In the genomic region with DNA sequence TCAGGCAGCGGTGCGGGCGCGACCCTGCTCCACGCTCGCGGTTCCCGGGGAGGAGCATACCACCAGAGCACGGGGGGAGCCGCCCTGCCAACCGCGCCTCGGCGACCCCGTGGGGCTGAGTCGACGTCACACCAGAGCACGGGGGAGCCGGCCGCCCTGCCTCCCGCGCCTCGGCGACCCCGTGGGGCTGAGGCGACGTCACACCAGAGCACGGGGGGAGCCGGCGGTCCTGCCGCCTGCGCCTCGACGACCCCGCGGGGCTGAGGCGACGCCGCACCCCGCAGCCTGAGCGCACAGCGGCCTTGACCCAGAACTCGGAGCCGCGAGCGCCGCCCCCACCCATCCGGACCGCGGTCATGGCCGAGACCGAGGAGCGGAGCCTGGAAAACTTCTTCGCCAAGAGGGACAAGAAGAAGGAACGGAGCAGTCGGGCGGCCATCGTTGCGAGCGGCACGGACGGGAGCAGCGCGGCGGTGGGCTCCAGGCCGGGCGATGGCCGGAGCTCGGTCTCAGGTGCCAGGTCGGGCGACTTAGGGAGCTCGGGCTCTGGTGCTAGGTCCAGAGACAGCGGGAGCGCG, we compare ENCODE assay signal across 8 mouse cellular contexts. TPM values are rescaled to one million over a fixed set of nuclear protein-coding genes. Genes with fewer than 3 reads are reported as not detected.
A peak's percentile ranks its signal among the peaks of the same experiment; 100 is the strongest.
DNase-seq lines count a peak whose midpoint lies in the region; ATAC-seq and TF ChIP-seq lines count a peak whose summit lies in the region.
"Not testable (repeated sequence)": the region's sequence is repeated elsewhere in the genome, so short reads cannot be mapped to it uniquely, and the experiment has no call there.
"Had no signal": no experiment of that assay in that cellular context is flagged by ENCODE, and none has a peak within 500 bp of the region (broad histone marks: within the 10 kb centered on the region; RNA-seq: fewer than 3 reads in every experiment).

No protein-coding gene starts in this region.

- not testable (repeated sequence) for H3K27ac ChIP-seq in heart, embryonic 10.5 days; intestine, embryonic 14.5 days (ENCODE audit: low read depth); limb, embryonic 14.5 days (replicated peaks; ENCODE audit: low read depth, low read length); midbrain, embryonic 11.5 days (ENCODE audit: low read depth, low read length)

- peak; percentile 49 for ATAC-seq in erythroblast, adult 5-6 weeks (replicated peaks; ENCODE audit: low FRiP score, poor library complexity, severe bottlenecking)
- peak; percentile 73 for ATAC-seq in intestine, embryonic 14.5 days (replicated peaks; ENCODE audit: low FRiP score, low TSS enrichment, low read depth)
- ATAC-seq in limb, embryonic 14.5 days (ENCODE audit: low FRiP score, low read depth): peak; percentile 69
- ATAC-seq in midbrain, embryonic 11.5 days (ENCODE audit: low FRiP score): peak; percentile 86

- not testable (repeated sequence) for TF ChIP-seq POLR2A in limb, embryonic 14.5 days (IDR thresholded peaks at IDR 0.05; ENCODE audit: borderline replicate concordance, extremely low read depth, insufficient read depth, insufficient read length)

- DNase-seq in ZHBTc4 (ENCODE audit: low read depth, low spot score): peak; percentile 77
- peak; percentile 74 for DNase-seq in heart, embryonic 10.5 days (ENCODE audit: low spot score)
- peak; percentile 28 for DNase-seq in intestine, embryonic 14.5 days (ENCODE audit: low spot score)
- DNase-seq in limb, embryonic 14.5 days (ENCODE audit: low spot score): not testable (repeated sequence)
- peak; percentile 82 for DNase-seq in midbrain, embryonic 11.5 days (ENCODE audit: low spot score, missing footprints)
- peak; percentile 8 to 17 for DNase-seq in spleen, postnatal 14 days (ENCODE audit: low spot score in 2 of 2)

- not testable (repeated sequence) for H3K9ac ChIP-seq in intestine, embryonic 14.5 days (ENCODE audit: low read length); limb, embryonic 14.5 days (ENCODE audit: low read depth, low read length, severe bottlenecking); midbrain, embryonic 11.5 days (ENCODE audit: low read length)

- H3K36me3 ChIP-seq in heart, embryonic 10.5 days; intestine, embryonic 14.5 days (ENCODE audit: control insufficient read depth, insufficient read depth, low read length); limb, embryonic 14.5 days (ENCODE audit: control insufficient read depth, insufficient read depth, low read length); midbrain, embryonic 11.5 days (ENCODE audit: control insufficient read depth, insufficient read depth, low read length): not testable (repeated sequence)

- H3K4me2 ChIP-seq in intestine, embryonic 14.5 days (ENCODE audit: low read length); limb, embryonic 14.5 days (replicated peaks; ENCODE audit: low read depth, low read length, severe bottlenecking); midbrain, embryonic 11.5 days: not testable (repeated sequence)

- H3K9me3 ChIP-seq in heart, embryonic 10.5 days; intestine, embryonic 14.5 days (ENCODE audit: control insufficient read depth, low read length); limb, embryonic 14.5 days (ENCODE audit: control insufficient read depth, low read length); midbrain, embryonic 11.5 days (ENCODE audit: control insufficient read depth, low read length): not testable (repeated sequence)

- 49% methylated on average over 53 of the region's 75 CpGs for WGBS in heart, embryonic 10.5 days
- 55% methylated on average over 48 of the region's 75 CpGs for WGBS in intestine, embryonic 14.5 days
- WGBS in limb, embryonic 14.5 days: 62% methylated on average over 47 of the region's 75 CpGs
- WGBS in midbrain, embryonic 11.5 days: 64% methylated on average over 47 of the region's 75 CpGs

- H3K27me3 ChIP-seq in heart, embryonic 10.5 days (ENCODE audit: insufficient read depth, poor library complexity, severe bottlenecking); intestine, embryonic 14.5 days (replicated peaks; ENCODE audit: control insufficient read depth, insufficient read depth, low read length); limb, embryonic 14.5 days (ENCODE audit: control insufficient read depth, insufficient read depth, low read length); midbrain, embryonic 11.5 days (ENCODE audit: control insufficient read depth, insufficient read depth, low read length): not testable (repeated sequence)

- H3K4me3 ChIP-seq in heart, embryonic 10.5 days; intestine, embryonic 14.5 days (ENCODE audit: low read depth, low read length); limb, embryonic 14.5 days (replicated peaks; ENCODE audit: low read length); midbrain, embryonic 11.5 days (ENCODE audit: low read depth, low read length): not testable (repeated sequence)

- H3K4me1 ChIP-seq in heart, embryonic 10.5 days; intestine, embryonic 14.5 days (replicated peaks; ENCODE audit: control insufficient read depth, insufficient read depth, low read length); limb, embryonic 14.5 days (ENCODE audit: control insufficient read depth, insufficient read depth, low read length); midbrain, embryonic 11.5 days (ENCODE audit: control insufficient read depth, insufficient read depth, low read length): not testable (repeated sequence)

RNA-seq across cellular contexts. Expression of a gene that starts 31.6 kb away (rescaled TPM):
- not detected in 2 replicates for total RNA-seq in erythroblast, adult 5-6 weeks (2015; ENCODE audit: low replicate concordance)
- not detected in 2 replicates for total RNA-seq in erythroblast, adult 5-6 weeks (2017; ENCODE audit: low replicate concordance)
- not detected in 2 replicates for polyA plus RNA-seq in heart, embryonic 10.5 days (2016; fragmentation: Nextera tagmentation; extraction: Ambion mirVana)
- polyA plus RNA-seq in intestine, embryonic 14.5 days (2014; fragmentation: Nextera tagmentation; extraction: Ambion mirVana): not detected in 2 replicates
- polyA plus RNA-seq in limb, embryonic 14.5 days (2012; rRNA removed): not detected in 2 replicates
- not detected in 2 replicates for polyA plus RNA-seq in limb, embryonic 14.5 days (2014; fragmentation: Nextera tagmentation; extraction: Ambion mirVana)
- not detected in 2 replicates for polyA plus RNA-seq in midbrain, embryonic 11.5 days (2014; fragmentation: Nextera tagmentation; extraction: Ambion mirVana)
- total RNA-seq: heart, adult 18-20 months had no signal
